Mouse (Mus musculus): ENCODE results near the gene Ccdc117. TPM values are rescaled to one million over a fixed set of nuclear protein-coding genes. Genes with fewer than 3 reads are reported as not detected.

Gene Ccdc117
- polyA plus RNA-seq, 1 experiment from 2014 or later, result 24.6 TPM

DNA sequence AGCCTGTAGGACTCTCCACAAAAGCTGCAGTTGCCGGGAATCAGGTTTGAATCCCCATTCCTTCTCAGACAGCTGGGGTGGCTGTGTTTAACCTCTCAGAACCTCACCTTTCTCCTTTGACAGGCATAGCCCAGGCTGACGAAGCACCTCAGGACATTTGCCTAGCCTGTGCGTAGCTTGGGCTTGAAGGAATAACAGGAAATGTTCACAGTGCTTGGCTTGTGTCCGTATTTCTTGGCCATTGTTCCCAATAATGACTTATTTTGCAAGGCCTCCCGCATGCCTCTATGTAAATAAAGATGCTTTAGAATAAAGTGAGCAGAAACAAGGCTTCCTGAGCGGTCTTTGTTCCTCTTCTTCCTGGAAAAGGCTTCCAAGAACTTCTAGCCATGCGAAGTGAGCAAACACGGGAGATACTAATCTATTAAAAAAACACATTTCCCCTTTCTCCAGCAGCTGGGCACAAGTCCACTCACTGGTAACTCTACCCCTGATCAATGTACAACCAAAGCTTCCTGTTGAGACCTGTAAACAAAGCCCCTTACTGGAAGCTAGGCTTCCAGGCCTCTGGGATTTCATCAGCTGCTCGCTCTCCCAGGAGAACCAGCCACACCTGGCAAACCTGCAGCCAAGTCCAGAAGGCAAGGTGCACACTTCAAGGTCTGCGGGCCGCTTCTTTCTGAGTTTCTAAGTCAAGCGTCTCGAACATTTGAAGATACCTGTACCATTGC is 42.9 kb downstream of the Ccdc117 start:
- Histone ChIP-seq H3K27ac (ENCODE audit: low read depth, low read length) (peak overlapping the region; percentile 78), H3K4me1 (replicated peaks; ENCODE audit: control insufficient read depth, insufficient read depth, low read length) (peaks cover 6% of the 10 kb centered on the region; the same call in 1 of the 2 replicates), H3K36me3 (ENCODE audit: control insufficient read depth, insufficient read depth, low read length) (no peaks in the 10 kb centered on the region), H3K9me3 (ENCODE audit: control insufficient read depth, low read length) (no peaks in the 10 kb centered on the region), H3K4me2 (peak overlapping the region; percentile 28), H3K4me3 (ENCODE audit: low read depth, low read length) (no peak overlapping the region), H3K9ac (ENCODE audit: low read depth, low read length) (no peak overlapping the region), H3K27me3 (replicated peaks; ENCODE audit: control insufficient read depth, insufficient read depth, low read length) (no peaks in the 10 kb centered on the region)
- ATAC-seq (replicated peaks; ENCODE audit: low FRiP score) (no peak), DNase-seq (ENCODE audit: low spot score) (no peak)
- 58% methylated on average over 13 of the region's 13 CpGs for WGBS

- no peaks in the 10 kb centered on the region for H3K36me3 ChIP-seq (ENCODE audit: control insufficient read depth, insufficient read depth, low read length)
- no peak overlapping the region for H3K4me3 ChIP-seq (ENCODE audit: low read depth, low read length)
- H3K4me2 ChIP-seq, result peak overlapping the region; percentile 18
- 77% methylated on average over 9 of the region's 9 CpGs for WGBS
- no peaks in the 10 kb centered on the region for H3K9me3 ChIP-seq (ENCODE audit: control insufficient read depth, low read length)
- no peak for DNase-seq (ENCODE audit: low spot score)
- peaks cover 6% of the 10 kb centered on the region; the same call in 1 of the 2 replicates for H3K4me1 ChIP-seq (replicated peaks; ENCODE audit: control insufficient read depth, insufficient read depth, low read length)
- ATAC-seq (replicated peaks; ENCODE audit: low FRiP score), result no peak
- H3K27me3 ChIP-seq (replicated peaks; ENCODE audit: control insufficient read depth, insufficient read depth, low read length), result no peaks in the 10 kb centered on the region
- peak overlapping the region; percentile 78 for H3K27ac ChIP-seq (ENCODE audit: low read depth, low read length)
- no peak overlapping the region for H3K9ac ChIP-seq (ENCODE audit: low read depth, low read length)
Observed at GRCm38 (mm10) chr11:5498422-5498821, 43.6 kb downstream of the Ccdc117 start.

DNA sequence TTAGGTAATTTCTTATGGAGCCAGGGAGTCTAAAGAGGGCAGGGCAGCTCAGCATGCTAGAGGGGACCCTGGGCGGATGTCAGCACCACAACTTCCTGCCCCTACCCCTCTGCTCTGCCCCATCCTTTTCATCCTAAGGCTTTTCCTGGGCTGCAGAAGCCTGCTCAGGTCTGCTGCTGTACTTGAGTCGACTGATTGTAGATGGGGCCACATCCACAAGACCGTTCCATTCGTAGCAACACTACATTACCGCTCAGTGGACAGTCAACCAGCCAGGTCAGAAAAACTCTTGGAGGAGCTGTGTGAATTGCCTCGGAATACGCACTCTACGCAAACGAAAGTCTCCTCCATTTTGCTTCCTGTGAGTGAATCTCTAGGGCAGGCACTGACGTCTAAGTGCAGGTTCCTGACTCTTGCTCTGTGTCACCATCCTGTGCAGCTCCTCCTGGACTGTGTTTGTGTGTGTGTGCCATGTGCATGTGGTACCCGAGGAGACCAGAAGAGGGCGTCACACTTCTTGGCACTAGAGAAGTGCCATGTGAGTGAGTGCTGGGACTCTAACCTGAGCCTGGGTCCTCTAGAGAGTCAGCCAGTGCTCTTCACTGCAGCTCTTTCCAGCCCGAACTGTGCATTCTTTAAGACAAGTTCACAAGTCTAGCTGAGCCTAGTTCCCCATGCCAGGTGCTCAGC is 45.3 kb downstream of the Ccdc117 start:
- 86% methylated on average over 13 of the region's 13 CpGs for WGBS
- Histone ChIP-seq H3K4me2 (no peak overlapping the region), H3K4me3 (ENCODE audit: low read depth, low read length) (no peak overlapping the region), H3K9ac (ENCODE audit: low read depth, low read length) (no peak overlapping the region), H3K4me1 (replicated peaks; ENCODE audit: control insufficient read depth, insufficient read depth, low read length) (peaks cover 3% of the 10 kb centered on the region; the same call in 1 of the 2 replicates), H3K27ac (ENCODE audit: low read depth, low read length) (no peak overlapping the region), H3K36me3 (ENCODE audit: control insufficient read depth, insufficient read depth, low read length) (no peaks in the 10 kb centered on the region), H3K27me3 (replicated peaks; ENCODE audit: control insufficient read depth, insufficient read depth, low read length) (no peaks in the 10 kb centered on the region), H3K9me3 (ENCODE audit: control insufficient read depth, low read length) (no peaks in the 10 kb centered on the region)
- ATAC-seq (replicated peaks; ENCODE audit: low FRiP score) (no peak), DNase-seq (ENCODE audit: low spot score) (no peak)

DNA sequence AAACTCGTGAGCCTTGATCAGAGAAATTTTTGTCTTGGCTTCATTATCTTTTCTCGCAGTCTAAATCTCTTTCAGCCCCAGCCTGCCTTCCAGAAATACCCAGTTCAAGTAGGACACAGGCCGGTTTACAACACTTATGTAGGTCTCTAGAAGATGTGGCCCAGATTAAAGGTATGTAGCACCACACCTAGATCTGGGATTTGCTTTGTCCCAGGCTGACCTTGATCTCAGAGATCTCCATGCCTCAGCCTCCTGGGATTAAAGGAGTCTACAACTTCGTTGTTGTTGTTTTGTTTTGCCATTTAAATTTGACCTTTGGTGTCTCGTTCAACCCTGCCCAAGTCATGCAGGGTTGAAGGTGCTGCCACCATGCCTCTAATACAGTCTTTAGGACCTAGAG is 46.1 kb downstream of the Ccdc117 start:
- 78% methylated on average over 5 of the region's 5 CpGs for whole genome bisulfite sequencing
- H3K27ac ChIP-seq (ENCODE audit: low read depth, low read length), result no peak overlapping the region
- H3K4me1 ChIP-seq (replicated peaks; ENCODE audit: control insufficient read depth, insufficient read depth, low read length), result peaks cover 3% of the 10 kb centered on the region; the same call in 1 of the 2 replicates
- no peaks in the 10 kb centered on the region for H3K9me3 ChIP-seq (ENCODE audit: control insufficient read depth, low read length)
- H3K27me3 ChIP-seq (replicated peaks; ENCODE audit: control insufficient read depth, insufficient read depth, low read length), result no peaks in the 10 kb centered on the region
- H3K4me3 ChIP-seq (ENCODE audit: low read depth, low read length), result no peak overlapping the region
- no peak overlapping the region for H3K4me2 ChIP-seq
- no peaks in the 10 kb centered on the region for H3K36me3 ChIP-seq (ENCODE audit: control insufficient read depth, insufficient read depth, low read length)
- ATAC-seq (replicated peaks; ENCODE audit: low FRiP score) (no peak), DNase-seq (ENCODE audit: low spot score) (no peak)
- no peak overlapping the region for H3K9ac ChIP-seq (ENCODE audit: low read depth, low read length)

GRCm38 (mm10) chr11:5495286-5495832 is 46.6 kb downstream of the Ccdc117 start:
- no peak overlapping the region for H3K4me3 ChIP-seq (ENCODE audit: low read depth, low read length)
- DNase-seq (ENCODE audit: low spot score) (no peak), ATAC-seq (replicated peaks; ENCODE audit: low FRiP score) (no peak)
- H3K27ac ChIP-seq (ENCODE audit: low read depth, low read length), result no peak overlapping the region
- H3K4me2 ChIP-seq, result no peak overlapping the region
- H3K27me3 ChIP-seq (replicated peaks; ENCODE audit: control insufficient read depth, insufficient read depth, low read length), result no peaks in the 10 kb centered on the region
- no peak overlapping the region for H3K9ac ChIP-seq (ENCODE audit: low read depth, low read length)
- 75% methylated on average over 12 of the region's 12 CpGs for WGBS
- H3K9me3 ChIP-seq (ENCODE audit: control insufficient read depth, low read length), result no peaks in the 10 kb centered on the region
- no peaks in the 10 kb centered on the region for H3K36me3 ChIP-seq (ENCODE audit: control insufficient read depth, insufficient read depth, low read length)
- peaks cover 3% of the 10 kb centered on the region; the same call in 1 of the 2 replicates for H3K4me1 ChIP-seq (replicated peaks; ENCODE audit: control insufficient read depth, insufficient read depth, low read length)

DNA sequence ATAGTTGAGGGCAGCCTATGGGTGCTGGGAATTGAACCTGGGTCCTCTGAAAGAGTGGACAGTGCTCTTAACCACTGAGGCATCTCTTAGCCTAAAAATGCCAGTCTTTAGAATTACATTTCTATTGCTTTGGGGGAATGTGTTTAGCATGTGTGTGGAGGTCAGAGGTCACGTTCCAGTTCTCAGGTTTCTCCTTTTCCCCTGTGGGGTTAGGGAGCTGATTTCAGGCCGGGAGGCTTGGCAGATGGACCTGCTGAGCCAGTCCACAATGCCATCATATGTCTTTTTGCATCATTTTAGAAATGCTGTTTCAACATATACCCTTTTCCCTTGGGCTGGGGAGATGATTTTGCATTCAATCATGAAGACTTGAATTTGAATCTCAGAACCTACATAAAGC is 48.1 kb downstream of the Ccdc117 start:
- WGBS, result 75% methylated on average over 2 of the region's 2 CpGs
- Histone ChIP-seq H3K4me2 (no peak overlapping the region), H3K36me3 (ENCODE audit: control insufficient read depth, insufficient read depth, low read length) (no peaks in the 10 kb centered on the region), H3K27ac (ENCODE audit: low read depth, low read length) (no peak overlapping the region), H3K9me3 (ENCODE audit: control insufficient read depth, low read length) (no peaks in the 10 kb centered on the region), H3K4me1 (replicated peaks; ENCODE audit: control insufficient read depth, insufficient read depth, low read length) (peaks cover 3% of the 10 kb centered on the region; the same call in 1 of the 2 replicates), H3K4me3 (ENCODE audit: low read depth, low read length) (no peak overlapping the region), H3K9ac (ENCODE audit: low read depth, low read length) (no peak overlapping the region), H3K27me3 (replicated peaks; ENCODE audit: control insufficient read depth, insufficient read depth, low read length) (no peaks in the 10 kb centered on the region)
- no peak for ATAC-seq (replicated peaks; ENCODE audit: low FRiP score)
- DNase-seq (ENCODE audit: low spot score), result no peak

GRCm38 (mm10) chr11:5491912-5492311 is 50.1 kb downstream of the Ccdc117 start:
- Histone ChIP-seq H3K4me3 (ENCODE audit: low read depth, low read length) (no peak overlapping the region), H3K9ac (ENCODE audit: low read depth, low read length) (no peak overlapping the region), H3K9me3 (ENCODE audit: control insufficient read depth, low read length) (no peaks in the 10 kb centered on the region), H3K4me2 (no peak overlapping the region), H3K27ac (ENCODE audit: low read depth, low read length) (no peak overlapping the region), H3K27me3 (replicated peaks; ENCODE audit: control insufficient read depth, insufficient read depth, low read length) (no peaks in the 10 kb centered on the region), H3K36me3 (ENCODE audit: control insufficient read depth, insufficient read depth, low read length) (no peaks in the 10 kb centered on the region), H3K4me1 (replicated peaks; ENCODE audit: control insufficient read depth, insufficient read depth, low read length) (no peaks in the 10 kb centered on the region)
- DNase-seq (ENCODE audit: low spot score) (no peak), ATAC-seq (replicated peaks; ENCODE audit: low FRiP score) (no peak)
- 53% methylated on average over 7 of the region's 7 CpGs for WGBS

DNA sequence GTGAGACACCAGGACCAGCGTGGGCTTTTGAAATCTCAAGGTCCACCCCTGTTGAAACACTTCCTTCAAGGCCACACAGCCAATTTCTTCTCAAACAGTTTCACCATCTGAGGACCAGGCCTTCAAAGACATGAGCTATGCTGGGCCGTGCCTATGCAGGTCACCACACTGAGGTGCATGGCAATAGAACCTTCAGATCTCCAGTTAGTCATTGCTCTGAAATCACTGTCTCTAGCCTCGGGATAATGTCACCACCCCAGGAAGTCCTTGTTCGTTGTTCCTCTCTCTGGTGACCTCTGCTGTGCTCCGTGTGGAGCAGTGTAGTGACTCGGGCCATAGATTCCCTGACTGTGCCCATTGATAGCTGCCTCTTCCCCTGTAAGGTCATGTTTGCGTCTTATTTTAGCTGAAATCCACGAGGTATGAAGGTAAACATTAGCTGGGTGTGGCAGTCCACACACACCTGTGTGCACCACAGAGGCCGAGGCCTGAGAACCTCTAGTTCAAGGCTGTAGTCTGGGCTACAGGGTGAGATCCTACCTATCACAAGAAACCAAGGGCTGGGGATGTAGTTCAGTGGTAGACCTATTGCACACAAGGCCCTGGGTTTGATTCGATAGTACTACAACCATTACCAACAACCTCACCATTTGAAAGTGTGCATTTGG is 50.9 kb downstream of the Ccdc117 start:
- no peak overlapping the region for H3K9ac ChIP-seq (ENCODE audit: low read depth, low read length)
- H3K27ac ChIP-seq (ENCODE audit: low read depth, low read length), result no peak overlapping the region
- H3K9me3 ChIP-seq (ENCODE audit: control insufficient read depth, low read length), result no peaks in the 10 kb centered on the region
- DNase-seq (ENCODE audit: low spot score) (no peak), ATAC-seq (replicated peaks; ENCODE audit: low FRiP score) (no peak)
- no peak overlapping the region for H3K4me2 ChIP-seq
- 80% methylated on average over 10 of the region's 10 CpGs for WGBS
- H3K36me3 ChIP-seq (ENCODE audit: control insufficient read depth, insufficient read depth, low read length), result no peaks in the 10 kb centered on the region
- H3K4me3 ChIP-seq (ENCODE audit: low read depth, low read length), result no peak overlapping the region
- H3K4me1 ChIP-seq (replicated peaks; ENCODE audit: control insufficient read depth, insufficient read depth, low read length), result no peaks in the 10 kb centered on the region
- H3K27me3 ChIP-seq (replicated peaks; ENCODE audit: control insufficient read depth, insufficient read depth, low read length), result no peaks in the 10 kb centered on the region
